Mouse (Mus musculus) ES-Bruce4 (cell line): Measurements from ENCODE around the gene Ikzf1.

Experiments used
- CTCF ChIP-seq: IDR thresholded peaks from one replicate; pipeline ENCODE4 v1.8.1; 2011; ENCODE audit warnings: low read depth, low read length
- EP300 ChIP-seq: IDR thresholded peaks from 2 replicates; pipeline ENCODE4 v1.6.1; 2011; ENCODE audit warnings: low read depth, low read length; ENCODE audit not compliant: insufficient read depth
- POLR2A ChIP-seq: IDR thresholded peaks from one replicate; pipeline ENCODE4 v1.8.1; 2011; ENCODE audit warnings: low read length; ENCODE audit not compliant: insufficient read depth

DNA sequence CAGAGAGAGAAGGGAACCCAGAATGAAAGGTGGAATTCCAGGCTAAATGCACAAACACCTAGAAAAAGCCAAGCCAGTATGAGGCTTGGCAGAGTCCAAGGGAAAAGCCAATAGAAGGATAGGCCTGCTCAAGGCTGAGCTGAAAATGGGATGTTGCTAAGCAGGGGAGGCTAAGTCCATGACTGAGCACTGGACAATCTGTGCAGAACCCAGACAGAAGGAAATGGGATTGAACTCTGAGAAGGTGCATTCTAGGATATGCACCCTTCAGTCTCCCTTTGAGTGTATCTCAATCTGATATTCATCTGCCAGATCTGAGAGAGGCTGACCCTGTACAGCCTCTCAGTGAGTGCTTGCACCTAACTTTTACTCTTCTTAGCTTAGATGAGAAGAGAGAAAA is 25.9 kb downstream of the Ikzf1 start:
- no peak for TF ChIP-seq CTCF
- no peak for TF ChIP-seq EP300
- TF ChIP-seq POLR2A = no peak
